Mouse (Mus musculus): Measurements from ENCODE around the gene Fth1.

DNA sequence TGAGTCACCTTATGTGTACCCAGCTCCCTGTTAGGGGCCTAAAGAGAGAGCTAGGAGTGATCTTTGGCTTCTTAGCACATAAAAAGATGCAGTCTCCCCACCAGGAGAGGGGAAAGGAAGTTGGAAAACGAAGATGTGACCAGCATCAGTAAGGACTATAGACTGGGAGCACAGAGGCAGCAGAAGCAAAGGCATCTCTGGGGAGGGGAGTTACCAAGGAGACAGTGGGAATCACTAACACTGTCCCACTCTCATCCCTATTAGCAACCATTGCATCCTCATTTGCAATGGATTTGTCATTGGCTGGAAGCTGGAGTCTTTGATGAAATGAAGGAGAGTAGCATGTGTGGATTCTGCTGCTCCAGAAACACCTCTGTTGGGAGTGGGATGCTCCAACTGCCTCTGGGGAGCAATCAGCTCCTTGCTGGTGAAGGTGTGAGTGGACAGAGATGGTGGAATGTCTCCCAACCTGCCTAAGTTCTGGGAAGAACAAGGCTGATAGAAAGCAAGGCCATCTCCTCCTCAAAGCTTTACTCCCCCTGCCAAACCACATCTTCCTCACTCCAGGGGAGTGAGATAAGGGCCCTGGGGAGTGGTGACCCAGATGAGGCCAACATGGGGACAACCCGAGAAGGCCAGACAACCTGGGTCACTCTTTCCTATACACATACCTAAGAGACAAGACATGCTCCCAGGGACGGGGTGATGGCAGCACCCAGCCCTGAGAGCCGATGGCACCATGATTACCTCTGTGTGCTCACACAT is 23.6 kb upstream of the Fth1 start:
- TF ChIP-seq GATA1 (IDR thresholded peaks at IDR 0.05; ENCODE audit: low read length) (no peak), TAL1 (IDR thresholded peaks at IDR 0.05; ENCODE audit: low read length) (no peak)
